Mouse (Mus musculus) stomach, postnatal 0 days (tissue): ENCODE data around the gene Tnpo3. TPM values are rescaled to one million over a fixed set of nuclear protein-coding genes. Genes with fewer than 3 reads are reported as not detected.
A peak's percentile ranks its signal among the peaks of the same experiment; 100 is the strongest.

Experiments used
- ATAC-seq: fragments of 200-750 bp; cut with Nextera tagmentation; 2 replicates; pipeline ENCODE4 v1.8.0; 2017; ENCODE audit not compliant: low FRiP score, low TSS enrichment
- DNase-seq: peaks from one replicate; pipeline ENCODE4 v3.0.0-alpha.2; 2016; ENCODE audit warnings: low spot score
- H3K27ac ChIP-seq: fragments of 300-500 bp; sonication (generic); replicated peaks from 2 replicates; pipeline ENCODE4 v1.5.1; 2014; ENCODE audit warnings: mild to moderate bottlenecking, control low read depth
- H3K27me3 ChIP-seq: fragments of 300-500 bp; sonication (generic); 2 replicates; pipeline ENCODE4 v1.6.1; 2014; ENCODE audit warnings: low read length; ENCODE audit not compliant: control insufficient read depth, insufficient read depth
- H3K36me3 ChIP-seq: fragments of 300-500 bp; sonication (generic); 2 replicates; pipeline ENCODE4 v1.6.1; 2014; ENCODE audit warnings: low read length, mixed read lengths; ENCODE audit not compliant: control insufficient read depth, insufficient read depth
- H3K4me1 ChIP-seq: fragments of 300-500 bp; sonication (generic); replicated peaks from 2 replicates; pipeline ENCODE4 v1.6.1; 2014; ENCODE audit warnings: antibody characterized with exemption; ENCODE audit not compliant: control insufficient read depth, insufficient read depth
- H3K4me2 ChIP-seq: fragments of 300-500 bp; sonication (generic); replicated peaks from 2 replicates; pipeline ENCODE4 v1.6.1; 2014; ENCODE audit warnings: low read depth, mild to moderate bottlenecking, control low read depth, moderate library complexity
- H3K4me3 ChIP-seq: fragments of 300-500 bp; sonication (generic); 2 replicates; pipeline ENCODE4 v1.5.1; 2014; ENCODE audit warnings: low read depth, low read length, control low read depth
- H3K9ac ChIP-seq: fragments of 300-500 bp; sonication (generic); 2 replicates; pipeline ENCODE4 v1.6.1; 2014; ENCODE audit warnings: mild to moderate bottlenecking, low read length, control low read depth, mixed read lengths
- H3K9me3 ChIP-seq: fragments of 300-500 bp; sonication (generic); 2 replicates; pipeline ENCODE4 v1.6.1; 2016; ENCODE audit warnings: low read length; ENCODE audit not compliant: control insufficient read depth
- CTCF ChIP-seq: IDR thresholded peaks from 2 replicates; pipeline ENCODE4 v1.5.1; 2016; ENCODE audit warnings: antibody characterized with exemption, low read depth, mild to moderate bottlenecking, moderate library complexity
- EP300 ChIP-seq: optimal IDR thresholded peaks from 2 replicates; pipeline ENCODE3; 2016; ENCODE audit warnings: antibody characterized with exemption
- WGBS: fragments of 180-500 bp; shearing (Covaris S2); extraction: QIAGEN DNeasy Blood & Tissue Kit; methylation state at CpG from one replicate; pipeline ENCODE4 v1.1.7; 2014; 5-methylcytosine and 5-hydroxymethylcytosine counted together
- polyA plus RNA-seq: library from polyadenylated mRNA; unstranded; fragments of >200 nt; fragmentation: Nextera tagmentation; extraction: Ambion mirVana; gene quantifications from 2 replicates; pipeline ENCODE4 v1.2.1, GENCODE M21; 2015

Gene Tnpo3
- polyA plus RNA-seq, 1 experiment from 2014 or later: 33.3 TPM

DNA sequence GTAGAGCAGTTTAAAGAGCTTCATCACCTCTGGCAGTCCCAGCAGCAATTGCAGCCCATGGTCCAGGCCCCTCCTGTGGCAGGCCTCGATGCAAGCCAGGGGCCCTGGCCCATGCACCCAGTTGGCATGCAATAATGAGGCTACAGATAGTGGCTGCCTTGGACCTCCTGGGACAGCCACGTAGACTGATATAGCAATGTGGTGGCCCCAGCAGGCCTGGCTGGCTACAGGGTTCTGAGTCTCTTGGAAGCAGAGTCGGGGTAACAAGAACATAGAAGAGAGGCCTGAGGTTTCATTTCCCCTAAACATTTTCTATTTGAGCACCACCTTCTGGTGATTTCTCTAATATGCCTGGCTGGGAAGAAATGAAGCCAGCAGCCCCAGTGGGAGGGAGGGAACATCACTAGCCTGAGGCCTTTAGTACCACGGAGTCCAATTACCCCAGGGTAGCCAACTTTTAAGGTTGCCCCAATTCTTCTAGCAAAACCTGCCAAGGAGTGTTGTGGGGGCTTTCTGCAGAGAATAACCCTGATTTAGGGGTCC, 73.0 kb downstream of the Tnpo3 start:
- H3K9me3 ChIP-seq: no peaks in the 10 kb centered on the region
- no peak overlapping the region for H3K9ac ChIP-seq
- ATAC-seq (no peak), DNase-seq (no peak)
- 61% methylated on average over 4 of the region's 4 CpGs for WGBS
- TF ChIP-seq EP300 (no peak), CTCF (peak; percentile 61)
- no peaks in the 10 kb centered on the region for H3K36me3 ChIP-seq
- H3K27ac ChIP-seq: no peak overlapping the region
- no peak overlapping the region for H3K4me3 ChIP-seq
- H3K4me1 ChIP-seq: no peaks in the 10 kb centered on the region
- H3K27me3 ChIP-seq: no peaks in the 10 kb centered on the region
- H3K4me2 ChIP-seq: no peak overlapping the region

GRCm38 (mm10) chr6:29535316-29535715, 74.4 kb downstream of the Tnpo3 start:
- TF ChIP-seq EP300 (no peak), CTCF (no peak)
- peak; percentile 27 for ATAC-seq
- Histone ChIP-seq H3K9me3 (no peaks in the 10 kb centered on the region), H3K27ac (no peak overlapping the region), H3K4me2 (no peak overlapping the region), H3K9ac (no peak overlapping the region), H3K27me3 (no peaks in the 10 kb centered on the region), H3K36me3 (no peaks in the 10 kb centered on the region), H3K4me1 (no peaks in the 10 kb centered on the region), H3K4me3 (no peak overlapping the region)
- DNase-seq: no peak
- WGBS: 62% methylated on average over 6 of the region's 6 CpGs

- TF ChIP-seq CTCF (no peak), EP300 (no peak)
Observed at GRCm38 (mm10) chr6:29530050-29530449, 79.6 kb downstream of the Tnpo3 start.

GRCm38 (mm10) chr6:29529444-29529820, 80.3 kb downstream of the Tnpo3 start:
- no peak for TF ChIP-seq CTCF
- TF ChIP-seq EP300: no peak
- no peaks in the 10 kb centered on the region for H3K27me3 ChIP-seq
- no peak overlapping the region for H3K4me3 ChIP-seq
- 25% methylated on average over 2 of the region's 2 CpGs for WGBS
- ATAC-seq: no peak
- H3K4me2 ChIP-seq: 0 out of 2 replicates have a peak overlapping the region, but pooled peaks have one; percentile 12
- no peaks in the 10 kb centered on the region for H3K36me3 ChIP-seq
- H3K4me1 ChIP-seq: peaks cover 7% of the 10 kb centered on the region
- H3K27ac ChIP-seq: no peak overlapping the region
- H3K9ac ChIP-seq: no peak overlapping the region
- H3K9me3 ChIP-seq: no peaks in the 10 kb centered on the region
- DNase-seq: no peak

More at GRCm38 (mm10) chr6:29530050-29530449, 79.6 kb downstream of the Tnpo3 start:
- H3K4me1 ChIP-seq: peaks cover 7% of the 10 kb centered on the region
- H3K27me3 ChIP-seq: no peaks in the 10 kb centered on the region
- DNase-seq (no peak), ATAC-seq (no peak)
- H3K27ac ChIP-seq: no peak overlapping the region
- no peak overlapping the region for H3K4me3 ChIP-seq
- H3K9me3 ChIP-seq: no peaks in the 10 kb centered on the region
- no peak overlapping the region for H3K4me2 ChIP-seq
- H3K9ac ChIP-seq: no peak overlapping the region
- 57% methylated on average over 4 of the region's 4 CpGs for WGBS
- no peaks in the 10 kb centered on the region for H3K36me3 ChIP-seq

- Histone ChIP-seq H3K36me3 (no peaks in the 10 kb centered on the region), H3K27ac (no peak overlapping the region), H3K4me2 (peak overlapping the region; percentile 98), H3K9ac (no peak overlapping the region), H3K4me1 (peaks cover 7% of the 10 kb centered on the region), H3K4me3 (peak overlapping the region; percentile 63; the same call in 1 of the 2 replicates), H3K27me3 (no peaks in the 10 kb centered on the region), H3K9me3 (no peaks in the 10 kb centered on the region)
- TF ChIP-seq CTCF (no peak), EP300 (no peak)
- WGBS: 28% methylated on average over 13 of the region's 13 CpGs
- DNase-seq (no peak), ATAC-seq (no peak)
Observed at GRCm38 (mm10) chr6:29528561-29529443, 80.9 kb downstream of the Tnpo3 start.

DNA sequence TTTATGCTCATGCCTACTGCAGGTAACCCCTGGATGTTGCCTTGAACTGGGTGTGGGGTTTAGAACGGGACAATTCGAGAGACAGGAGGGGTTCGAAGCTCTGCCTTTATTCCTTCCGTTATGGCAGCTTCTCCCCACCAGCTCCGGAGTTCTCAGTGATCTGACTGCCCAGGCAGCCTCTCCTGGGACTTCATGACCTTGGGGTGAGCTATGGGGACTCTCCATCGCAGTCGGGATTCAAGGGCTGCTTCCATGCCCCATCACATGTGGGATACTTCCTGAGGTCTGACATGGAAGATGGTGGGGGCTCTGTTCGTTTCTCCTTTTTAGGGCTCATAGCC, 81.6 kb downstream of the Tnpo3 start:
- ATAC-seq (no peak), DNase-seq (no peak)
- 14% methylated on average over 8 of the region's 8 CpGs for WGBS
- TF ChIP-seq CTCF (no peak; the same call in 1 of the 2 replicates), EP300 (no peak)
- Histone ChIP-seq H3K4me1 (peaks cover 7% of the 10 kb centered on the region), H3K36me3 (no peaks in the 10 kb centered on the region), H3K27me3 (no peaks in the 10 kb centered on the region), H3K27ac (no peak overlapping the region), H3K9me3 (no peaks in the 10 kb centered on the region), H3K4me3 (peak overlapping the region; percentile 63), H3K4me2 (peak overlapping the region; percentile 98), H3K9ac (no peak overlapping the region)
